Mouse (Mus musculus) embryonic facial prominence, embryonic 14.5 days (tissue): ENCODE data around the gene Sf3a1. TPM values are rescaled to one million over a fixed set of nuclear protein-coding genes. Genes with fewer than 3 reads are reported as not detected.

Source experiments
- ATAC-seq: fragments of 200-750 bp; cut with Nextera tagmentation; 2 replicates; pipeline ENCODE4 v1.8.0; 2017; ENCODE audit warnings: low read depth, moderate number of reproducible peaks, moderate TSS enrichment
- DNase-seq: peaks from one replicate; pipeline ENCODE4 v3.0.0-alpha.2; 2015; ENCODE audit warnings: low spot score
- H3K27ac ChIP-seq: fragments of 300-500 bp; sonication (generic); replicated peaks from 2 replicates; pipeline ENCODE4 v1.5.1; 2014; ENCODE audit warnings: low read depth, mild to moderate bottlenecking, low read length, moderate library complexity
- H3K27me3 ChIP-seq: fragments of 300-500 bp; sonication (generic); replicated peaks from 2 replicates; pipeline ENCODE4 v1.6.1; 2014; ENCODE audit warnings: low read length; ENCODE audit not compliant: control insufficient read depth, insufficient read depth
- H3K36me3 ChIP-seq: fragments of 300-500 bp; sonication (generic); 2 replicates; pipeline ENCODE4 v1.6.1; 2014; ENCODE audit warnings: low read length, mixed read lengths; ENCODE audit not compliant: control insufficient read depth, insufficient read depth
- H3K4me1 ChIP-seq: fragments of 300-500 bp; sonication (generic); 2 replicates; pipeline ENCODE4 v1.6.1; 2014; ENCODE audit warnings: antibody characterized with exemption, low read length; ENCODE audit not compliant: control insufficient read depth, insufficient read depth
- H3K4me2 ChIP-seq: fragments of 300-500 bp; sonication (generic); 2 replicates; pipeline ENCODE4 v1.6.1; 2014; ENCODE audit warnings: low read depth, mild to moderate bottlenecking, low read length, moderate library complexity, mixed read lengths
- H3K4me3 ChIP-seq: fragments of 300-500 bp; sonication (generic); 2 replicates; pipeline ENCODE4 v1.5.1; 2014; ENCODE audit warnings: low read depth, mild to moderate bottlenecking, low read length
- H3K9ac ChIP-seq: fragments of 300-500 bp; sonication (generic); 2 replicates; pipeline ENCODE4 v1.6.1; 2014; ENCODE audit warnings: low read depth, mild to moderate bottlenecking, low read length, moderate library complexity, mixed read lengths
- H3K9me3 ChIP-seq: fragments of 300-500 bp; sonication (generic); 2 replicates; pipeline ENCODE4 v1.6.1; 2016; ENCODE audit warnings: low read length; ENCODE audit not compliant: control insufficient read depth
- WGBS: fragments of 180-500 bp; shearing (Covaris S2); extraction: QIAGEN DNeasy Blood & Tissue Kit; methylation state at CpG from one replicate; pipeline ENCODE4 v1.1.7; 2014; 5-methylcytosine and 5-hydroxymethylcytosine counted together
- polyA plus RNA-seq: library from polyadenylated mRNA; unstranded; fragments of >200 nt; fragmentation: Nextera tagmentation; extraction: Ambion mirVana; gene quantifications from 2 replicates; pipeline ENCODE4 v1.2.1, GENCODE M21; 2014

Sf3a1 gene
- polyA plus RNA-seq, 1 experiment from 2014 or later: 51.4 TPM

- Histone ChIP-seq H3K36me3 (peaks cover 17% of the 10 kb centered on the region; the same call in 1 of the 2 replicates), H3K9me3 (no peaks in the 10 kb centered on the region), H3K27ac (0 out of 2 replicates have a peak overlapping the region, but pooled peaks have one; percentile 23), H3K9ac (peak overlapping the region; percentile 56), H3K27me3 (peaks cover 4% of the 10 kb centered on the region; the same call in 1 of the 2 replicates), H3K4me3 (peak overlapping the region; percentile 51), H3K4me2 (peak overlapping the region; percentile 90), H3K4me1 (no peaks in the 10 kb centered on the region)
- DNase-seq: no peak
- ATAC-seq: peak; percentile 1; the same call in 1 of the 2 replicates
- WGBS: 5% methylated on average over 6 of the region's 6 CpGs
These were observed 58.5 kb downstream of the Sf3a1 start for GRCm38 (mm10) chr11:4218637-4219036.

GRCm38 (mm10) chr11:4219317-4219751, 59.2 kb downstream of the Sf3a1 start:
- WGBS: 8% methylated on average over 2 of the region's 2 CpGs
- Histone ChIP-seq H3K9ac (no peak overlapping the region), H3K4me2 (peak overlapping the region; percentile 90; the same call in 1 of the 2 replicates), H3K27ac (no peak overlapping the region), H3K9me3 (no peaks in the 10 kb centered on the region), H3K36me3 (peaks cover 10% of the 10 kb centered on the region; the same call in 1 of the 2 replicates), H3K27me3 (peaks cover 4% of the 10 kb centered on the region; the same call in 1 of the 2 replicates), H3K4me1 (no peaks in the 10 kb centered on the region), H3K4me3 (no peak overlapping the region)
- DNase-seq (peak; percentile 87), ATAC-seq (no peak)

GRCm38 (mm10) chr11:4219908-4220307, 59.8 kb downstream of the Sf3a1 start:
- no peak overlapping the region for H3K9ac ChIP-seq
- peaks cover 4% of the 10 kb centered on the region; the same call in 1 of the 2 replicates for H3K27me3 ChIP-seq
- 70% methylated on average over 9 of the region's 9 CpGs for WGBS
- DNase-seq: no peak
- no peaks in the 10 kb centered on the region for H3K9me3 ChIP-seq
- no peak overlapping the region for H3K4me3 ChIP-seq
- H3K4me1 ChIP-seq: no peaks in the 10 kb centered on the region
- peaks cover 5% of the 10 kb centered on the region; the same call in 1 of the 2 replicates for H3K36me3 ChIP-seq
- no peak for ATAC-seq
- no peak overlapping the region for H3K27ac ChIP-seq
- no peak overlapping the region for H3K4me2 ChIP-seq

GRCm38 (mm10) chr11:4220443-4221400, 60.6 kb downstream of the Sf3a1 start:
- Histone ChIP-seq H3K4me1 (no peaks in the 10 kb centered on the region), H3K27me3 (peaks cover 4% of the 10 kb centered on the region; the same call in 1 of the 2 replicates), H3K4me2 (no peak overlapping the region), H3K9me3 (no peaks in the 10 kb centered on the region), H3K36me3 (no peaks in the 10 kb centered on the region), H3K27ac (no peak overlapping the region), H3K4me3 (no peak overlapping the region), H3K9ac (no peak overlapping the region)
- 52% methylated on average over 28 of the region's 28 CpGs for WGBS
- ATAC-seq: no peak
- DNase-seq: no peak

- Histone ChIP-seq H3K27ac (no peak overlapping the region), H3K4me2 (no peak overlapping the region), H3K4me3 (no peak overlapping the region), H3K36me3 (no peaks in the 10 kb centered on the region), H3K4me1 (no peaks in the 10 kb centered on the region), H3K9ac (no peak overlapping the region), H3K9me3 (no peaks in the 10 kb centered on the region), H3K27me3 (peaks cover 4% of the 10 kb centered on the region; the same call in 1 of the 2 replicates)
- WGBS: 67% methylated on average over 17 of the region's 17 CpGs
- ATAC-seq (no peak), DNase-seq (no peak)
These were observed 62.1 kb downstream of the Sf3a1 start for GRCm38 (mm10) chr11:4222046-4222950.

GRCm38 (mm10) chr11:4223393-4224188, 63.4 kb downstream of the Sf3a1 start:
- ATAC-seq (no peak), DNase-seq (no peak)
- Histone ChIP-seq H3K27me3 (no peaks in the 10 kb centered on the region; the same call in 1 of the 2 replicates), H3K4me1 (no peaks in the 10 kb centered on the region), H3K4me2 (no peak overlapping the region), H3K4me3 (no peak overlapping the region), H3K9ac (no peak overlapping the region), H3K27ac (no peak overlapping the region), H3K36me3 (no peaks in the 10 kb centered on the region), H3K9me3 (no peaks in the 10 kb centered on the region)
- 31% methylated on average over 5 of the region's 7 CpGs for WGBS

- ATAC-seq (no peak), DNase-seq (no peak)
- Histone ChIP-seq H3K9ac (no peak overlapping the region), H3K4me3 (no peak overlapping the region), H3K4me1 (no peaks in the 10 kb centered on the region), H3K27ac (no peak overlapping the region), H3K36me3 (no peaks in the 10 kb centered on the region), H3K27me3 (no peaks in the 10 kb centered on the region; the same call in 1 of the 2 replicates), H3K9me3 (no peaks in the 10 kb centered on the region), H3K4me2 (no peak overlapping the region)
- 50% methylated on average over 2 of the region's 2 CpGs for WGBS
These were observed 64.1 kb downstream of the Sf3a1 start for GRCm38 (mm10) chr11:4224223-4224622.
